Mouse (Mus musculus): Measurements from ENCODE around the gene Irx4. TPM values are rescaled to one million over a fixed set of nuclear protein-coding genes. Genes with fewer than 3 reads are reported as not detected.

Gene Irx4
- 10 to 100 TPM; 27.6 to 49.8 TPM for total RNA-seq (2021)

DNA sequence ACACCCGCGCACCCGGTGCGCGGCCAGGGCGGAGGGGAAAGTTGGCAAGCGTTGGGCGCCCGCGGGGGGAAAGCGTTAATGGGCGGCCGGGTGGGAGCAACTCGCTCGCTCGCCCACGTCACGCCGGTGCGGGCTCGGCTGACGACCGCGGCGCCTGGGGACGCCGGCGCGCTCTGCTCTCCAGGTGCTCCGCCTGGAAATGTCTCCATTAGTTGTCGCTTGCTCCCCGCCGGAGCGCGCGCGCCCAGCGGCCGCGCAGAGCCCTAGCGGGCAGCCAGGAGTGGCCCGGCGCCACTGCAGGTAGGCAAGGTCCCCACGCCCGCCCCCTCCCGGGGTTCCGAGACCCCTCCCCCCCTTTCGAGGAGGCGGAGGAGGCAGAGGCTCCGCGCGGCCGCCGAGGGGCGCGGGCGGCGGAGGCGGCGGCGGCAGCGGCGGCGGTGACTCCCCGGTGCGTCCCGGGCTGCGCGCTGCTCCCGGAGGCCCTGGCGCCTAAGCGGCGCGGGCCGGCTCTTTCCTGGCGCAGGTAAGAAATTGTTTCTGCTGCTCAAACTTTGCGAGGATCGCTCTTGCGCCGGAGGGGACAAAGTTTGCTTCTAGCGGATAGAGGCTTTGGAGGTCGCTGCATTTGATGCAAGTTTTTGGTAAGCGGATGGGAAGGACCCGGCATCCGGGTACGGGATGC is at the start of gene Irx4:
Gene Irx4, plus strand, starts transcription at position 126 of the 682 bp plus-strand sequence.
- DNase-seq: peak; percentile 27 to 55
- intact Hi-C loops (cut with DNase I): loop anchor here (5.0 kb wide), 2 partner anchors 52 to 93 kb away; no protein-coding TSS in a partner anchor

DNA sequence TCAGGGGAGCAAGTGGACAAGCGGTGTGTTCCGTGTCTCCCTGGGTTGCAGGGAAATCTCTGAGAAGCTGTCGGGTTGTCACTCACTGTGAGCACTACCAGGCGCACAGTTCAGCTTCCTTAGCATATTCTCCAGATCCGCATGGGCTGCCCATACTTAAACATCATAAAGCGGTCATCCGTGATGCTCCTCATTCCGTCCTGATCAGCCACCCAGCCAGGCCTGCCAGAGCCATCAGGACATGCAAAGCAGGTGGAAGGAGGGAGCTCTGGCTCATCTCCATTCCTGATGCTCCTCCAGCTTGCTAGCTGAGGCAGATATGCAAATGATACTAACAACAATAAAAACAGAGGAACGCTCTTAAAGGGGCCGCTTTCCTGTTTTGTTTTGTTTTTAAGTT is 46.0 kb upstream of the Irx4 start:
- intact Hi-C loops (cut with DNase I): no loop called here
- DNase-seq: no peak

DNA sequence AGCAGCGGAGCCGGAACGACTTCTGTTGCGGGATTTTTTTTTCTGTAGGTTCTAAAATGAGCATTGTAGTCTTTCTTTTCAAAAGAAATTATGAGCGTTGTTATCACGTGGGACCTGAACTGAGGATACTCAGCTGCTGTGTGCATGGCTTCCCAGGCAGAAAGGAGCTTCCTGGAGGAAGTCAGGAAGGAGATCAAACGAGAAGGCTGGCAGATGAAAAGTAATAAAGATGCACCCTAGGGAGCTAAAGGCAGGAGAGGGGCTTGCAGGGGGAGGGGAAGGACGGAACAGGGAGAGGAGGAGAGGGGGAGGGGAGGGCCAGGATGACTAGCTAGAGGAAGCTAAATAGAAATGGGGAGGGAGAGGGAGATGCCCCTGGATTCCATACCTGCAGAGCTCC is 23.8 kb upstream of the Irx4 start:
- intact Hi-C loops (cut with DNase I): no loop called here
- no peak for DNase-seq

DNA sequence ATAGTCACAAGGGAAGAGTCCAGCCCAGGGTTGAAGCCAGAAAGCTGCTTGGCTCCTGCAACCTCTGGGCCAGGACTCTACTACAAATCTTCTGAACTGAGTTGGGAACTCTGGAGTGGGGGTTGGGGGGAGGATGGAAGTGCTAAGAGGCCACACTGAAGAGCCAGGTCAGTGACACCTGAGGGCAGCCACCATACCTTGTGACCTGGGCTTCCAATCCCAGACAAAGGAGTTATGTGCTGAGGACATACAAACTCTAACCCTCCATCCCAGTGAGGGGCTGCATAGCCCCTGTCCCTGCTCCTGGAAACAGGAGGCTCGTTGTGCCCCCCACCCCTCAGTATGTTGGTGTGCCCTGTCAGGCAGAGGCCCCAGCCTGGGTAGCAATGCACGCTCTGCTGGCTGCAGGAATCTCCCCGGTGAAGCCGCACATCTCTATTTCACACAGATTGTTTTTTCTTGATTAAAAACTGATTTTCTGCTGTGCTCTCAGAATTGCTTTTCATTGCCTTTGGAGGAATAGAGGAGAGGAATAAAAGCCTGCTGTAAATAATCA is 21.0 kb upstream of the Irx4 start:
- DNase-seq: no peak
- intact Hi-C loops (cut with DNase I): no loop called here

DNA sequence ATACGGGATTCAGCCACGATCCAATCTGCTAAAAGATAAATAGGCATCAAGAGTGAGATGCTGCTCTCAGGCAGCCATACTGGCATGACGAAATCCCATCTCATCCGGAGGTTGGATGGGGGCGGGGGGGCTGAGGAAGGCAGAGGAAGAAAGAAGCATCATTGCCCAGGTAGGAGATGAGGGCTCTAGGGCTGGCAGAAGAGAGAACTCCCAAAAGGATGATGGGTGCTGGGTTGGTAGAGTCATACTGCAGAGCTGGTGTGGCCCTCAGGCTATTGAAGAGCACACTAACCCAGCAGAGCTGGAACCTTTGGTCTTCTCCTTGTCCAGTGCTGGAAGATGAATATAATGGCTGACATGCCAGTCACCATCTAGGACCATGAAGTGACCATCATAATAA is 17.7 kb upstream of the Irx4 start:
- no peak for DNase-seq
- intact Hi-C loops (cut with DNase I): no loop called here

DNA sequence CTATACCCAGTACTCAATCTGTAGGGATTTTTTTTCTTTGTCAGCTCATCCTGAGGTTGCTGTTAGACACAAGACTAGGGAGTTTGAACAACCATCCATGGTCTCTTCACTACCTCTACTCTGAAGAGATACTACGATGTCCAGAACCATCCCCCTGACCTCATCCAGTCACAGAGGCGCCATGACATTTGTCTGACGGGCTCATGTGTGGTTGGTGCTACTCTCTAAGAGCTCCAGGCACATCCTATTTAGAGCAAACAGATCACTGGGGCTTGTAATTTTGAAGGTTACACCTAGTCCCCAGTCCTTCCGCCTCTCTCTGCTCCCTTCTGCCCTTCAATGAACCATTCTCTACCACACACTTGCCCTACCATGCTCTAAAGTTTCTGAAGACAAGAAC is 13.3 kb upstream of the Irx4 start:
- no peak for DNase-seq
- intact Hi-C loops (cut with DNase I): no loop called here

DNA sequence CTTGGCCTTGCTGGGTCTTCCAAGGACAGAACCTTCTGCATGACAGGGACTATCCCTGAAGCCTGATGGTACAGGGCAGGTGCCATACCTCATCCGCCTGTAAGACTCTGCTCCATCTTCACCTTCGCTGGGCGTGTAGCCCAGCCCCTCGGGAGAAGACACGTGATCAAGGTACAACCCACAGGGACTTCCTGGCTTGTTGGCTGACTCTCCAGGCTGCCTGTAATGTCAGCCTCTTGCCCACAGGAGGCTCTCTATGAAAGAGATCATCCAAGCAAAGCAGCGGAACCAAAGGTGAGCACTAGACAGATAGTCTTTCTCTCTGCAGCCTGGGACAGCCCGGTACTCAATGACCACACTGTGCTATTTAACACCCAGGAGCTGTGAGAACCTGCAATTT is 9.1 kb upstream of the Irx4 start:
- no peak for DNase-seq
- intact Hi-C loops (cut with DNase I): no loop called here

DNA sequence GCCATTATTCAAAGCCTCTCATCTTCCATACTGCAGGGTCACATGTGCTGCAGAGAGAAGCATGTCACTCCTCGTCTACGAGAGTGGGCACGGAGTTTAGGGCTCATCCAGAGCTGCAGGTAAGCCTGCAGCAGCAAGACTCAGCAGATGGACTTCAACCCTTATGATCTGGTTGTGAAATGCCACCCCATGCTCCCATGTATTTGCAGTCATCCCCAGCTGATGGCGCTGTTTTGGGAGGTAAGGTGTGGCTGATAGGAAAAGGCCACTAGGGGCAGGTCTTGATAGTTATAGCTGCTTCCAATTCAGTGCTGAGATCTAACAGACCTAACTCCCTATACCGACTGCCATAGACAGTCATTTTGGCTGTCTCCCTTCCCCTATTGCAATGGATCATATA is 8.3 kb upstream of the Irx4 start:
- DNase-seq: no peak
- intact Hi-C loops (cut with DNase I): no loop called here

DNA sequence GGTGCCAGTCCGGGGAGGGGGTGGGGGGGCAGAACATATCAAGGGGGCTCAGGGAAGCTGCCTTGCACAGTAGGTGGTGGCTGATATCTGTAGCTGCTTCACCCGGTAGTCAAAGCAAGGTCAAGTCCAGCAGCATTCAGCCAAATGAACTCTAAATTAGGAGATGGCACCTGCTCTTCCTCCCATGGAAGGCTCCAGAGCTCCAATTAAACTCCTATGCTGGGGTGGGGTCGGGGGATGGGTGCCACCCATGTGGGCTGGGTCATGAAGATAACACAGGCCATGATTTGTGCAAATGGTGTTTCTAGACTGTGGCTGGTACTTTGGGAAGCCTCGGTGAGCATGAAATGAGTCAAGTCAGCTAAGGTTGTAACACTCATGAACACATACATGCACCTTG is 1.9 kb upstream of the Irx4 start:
- intact Hi-C loops (cut with DNase I): no loop called here

DNA sequence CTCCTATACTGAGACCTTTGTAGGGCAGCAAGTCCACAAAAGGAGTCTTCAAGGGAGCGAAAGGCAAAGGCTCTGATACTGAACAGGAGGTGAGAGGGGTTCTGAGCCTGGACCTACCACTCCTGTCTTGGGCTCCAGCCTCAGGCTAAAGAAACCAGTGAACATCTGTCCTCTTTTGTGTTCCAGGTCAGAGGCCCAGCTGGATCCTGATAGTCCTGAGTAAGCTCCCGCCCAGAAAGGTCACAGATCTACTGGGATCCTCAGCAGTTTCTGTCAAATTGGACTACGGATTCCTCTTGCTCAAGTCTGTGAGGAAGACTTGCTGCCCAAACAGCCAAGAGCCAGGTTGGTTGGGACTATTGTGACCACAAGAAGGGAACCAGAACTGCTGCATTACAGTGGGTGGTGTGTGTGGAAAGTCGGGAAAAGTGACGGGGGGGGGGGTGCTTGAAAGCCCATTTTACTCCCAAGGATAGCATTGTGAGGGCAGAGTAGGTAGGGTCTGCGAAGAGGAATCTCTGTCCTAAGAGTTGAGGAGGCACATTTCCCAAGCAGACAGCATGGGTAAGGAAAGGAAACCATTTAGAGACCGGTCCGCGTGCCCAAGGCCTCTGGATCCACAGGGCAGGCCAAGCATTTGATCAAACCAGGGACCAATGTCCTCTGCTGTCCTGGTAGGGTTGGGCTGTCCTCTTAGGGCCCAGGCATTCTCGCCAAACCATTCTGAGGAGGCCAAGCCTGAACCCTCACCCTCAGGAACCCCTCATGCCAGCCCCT is 514 bp upstream of the Irx4 start:
- peak; percentile 22 to 62 for DNase-seq
- intact Hi-C loops (cut with DNase I): loop anchor here (5.0 kb wide), 2 partner anchors 53 to 92 kb away; no protein-coding TSS in a partner anchor

More for the DNA sequence above, 1.9 kb upstream of the Irx4 start:
- peak in 1 of 2 experiments; percentile 40 for DNase-seq

DNA sequence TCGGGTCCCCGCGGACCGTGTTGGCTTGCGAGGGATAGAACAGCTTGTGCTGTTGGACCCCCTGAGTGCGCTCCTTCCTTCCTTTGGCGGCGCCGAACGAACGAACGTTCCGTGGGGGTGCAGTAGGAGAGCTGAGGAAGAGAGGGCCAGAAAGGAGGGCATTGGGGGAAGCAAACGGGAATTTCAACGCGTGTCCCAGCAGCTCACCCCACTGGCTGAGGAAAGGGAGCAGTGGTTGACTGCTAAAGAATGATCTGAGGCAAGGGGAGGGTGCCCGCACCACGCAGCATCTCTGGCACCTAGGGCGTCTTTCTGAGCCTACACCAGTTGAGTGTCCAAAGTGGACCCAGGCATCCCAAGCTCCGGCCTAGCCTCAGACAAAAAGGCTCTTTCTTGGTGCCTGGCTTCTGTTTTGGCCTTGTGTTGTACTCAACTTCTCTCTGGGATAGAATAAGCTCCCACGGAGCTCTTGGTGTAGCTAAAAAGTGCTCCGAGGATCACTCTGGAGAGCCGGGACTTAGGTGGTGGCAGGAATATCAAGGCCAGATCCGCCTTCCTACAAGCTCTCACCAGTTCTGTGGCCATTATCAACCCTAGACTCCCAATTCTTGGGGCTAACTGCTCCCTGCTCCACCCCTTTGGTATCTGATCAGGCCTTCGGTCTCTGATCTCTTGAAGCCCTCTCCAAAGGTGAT is 904 bp downstream of the Irx4 start:
- intact Hi-C loops (cut with DNase I): loop anchor here (5.0 kb wide), 2 partner anchors 51 to 94 kb away; no protein-coding TSS in a partner anchor
- peak; percentile 35 to 36 for DNase-seq

DNA sequence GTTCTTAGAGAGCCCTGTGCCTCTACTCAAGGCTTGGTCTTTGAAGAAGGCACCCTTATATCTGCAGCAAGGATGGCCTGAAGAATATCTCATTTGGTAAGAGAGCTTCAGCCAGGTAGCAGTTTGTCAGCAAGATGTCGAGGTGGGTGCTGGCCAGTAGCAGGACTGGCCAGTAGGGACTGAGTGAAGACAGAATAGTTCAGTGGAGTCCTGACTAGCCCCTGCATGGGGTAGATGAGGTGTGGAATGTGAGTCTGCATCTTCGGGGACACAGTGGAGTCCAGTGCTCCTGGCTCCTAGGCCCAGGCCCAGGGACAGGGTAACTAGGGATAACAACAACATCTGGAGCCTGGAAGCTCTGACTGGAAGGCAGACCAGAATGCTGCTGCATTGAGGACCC is 1.6 kb downstream of the Irx4 start:
- intact Hi-C loops (cut with DNase I): loop anchor here (5.0 kb wide), 2 partner anchors 50 to 95 kb away; no protein-coding TSS in a partner anchor
- peak; percentile 27 to 36 for DNase-seq

DNA sequence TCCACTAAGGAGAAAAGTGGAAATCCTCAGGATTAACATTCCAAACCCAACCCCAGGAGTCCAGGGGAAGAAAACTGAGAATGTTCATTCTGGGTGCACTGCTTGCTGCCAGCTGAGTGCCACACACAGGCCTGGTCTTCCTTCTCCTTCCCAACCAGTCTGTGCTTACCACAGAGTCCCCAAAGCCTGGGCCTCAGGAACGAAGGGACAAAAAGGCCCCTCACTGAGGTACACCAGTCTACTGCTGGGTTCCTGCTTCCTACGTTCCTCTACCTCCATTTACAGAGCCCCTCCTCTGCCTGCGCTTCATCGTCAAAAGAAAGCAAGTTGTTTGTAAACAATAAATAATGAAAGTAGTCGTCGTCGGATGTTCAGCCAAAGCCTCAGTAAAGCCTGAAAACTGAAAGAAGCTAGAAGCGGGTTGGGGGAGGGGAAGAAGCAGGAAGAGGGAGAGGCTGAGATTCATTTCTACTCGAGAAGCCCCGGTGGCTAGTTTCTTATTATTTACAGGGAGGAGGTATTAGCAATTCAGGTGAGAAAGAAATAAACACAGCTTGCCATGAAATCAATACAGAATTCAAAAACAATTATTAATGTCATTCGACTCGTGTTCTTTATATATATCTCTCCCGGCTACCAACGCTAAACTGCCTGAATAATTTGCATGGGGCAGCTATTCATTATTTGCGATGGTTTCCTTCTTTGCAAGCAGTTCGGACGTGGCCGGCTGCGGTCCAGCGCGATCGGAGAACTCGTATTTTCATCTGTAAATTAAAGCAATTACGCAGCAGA is 2.3 kb downstream of the Irx4 start:
- no peak for DNase-seq
- intact Hi-C loops (cut with DNase I): loop anchor here (5.0 kb wide), 2 partner anchors 50 to 95 kb away; no protein-coding TSS in a partner anchor

DNA sequence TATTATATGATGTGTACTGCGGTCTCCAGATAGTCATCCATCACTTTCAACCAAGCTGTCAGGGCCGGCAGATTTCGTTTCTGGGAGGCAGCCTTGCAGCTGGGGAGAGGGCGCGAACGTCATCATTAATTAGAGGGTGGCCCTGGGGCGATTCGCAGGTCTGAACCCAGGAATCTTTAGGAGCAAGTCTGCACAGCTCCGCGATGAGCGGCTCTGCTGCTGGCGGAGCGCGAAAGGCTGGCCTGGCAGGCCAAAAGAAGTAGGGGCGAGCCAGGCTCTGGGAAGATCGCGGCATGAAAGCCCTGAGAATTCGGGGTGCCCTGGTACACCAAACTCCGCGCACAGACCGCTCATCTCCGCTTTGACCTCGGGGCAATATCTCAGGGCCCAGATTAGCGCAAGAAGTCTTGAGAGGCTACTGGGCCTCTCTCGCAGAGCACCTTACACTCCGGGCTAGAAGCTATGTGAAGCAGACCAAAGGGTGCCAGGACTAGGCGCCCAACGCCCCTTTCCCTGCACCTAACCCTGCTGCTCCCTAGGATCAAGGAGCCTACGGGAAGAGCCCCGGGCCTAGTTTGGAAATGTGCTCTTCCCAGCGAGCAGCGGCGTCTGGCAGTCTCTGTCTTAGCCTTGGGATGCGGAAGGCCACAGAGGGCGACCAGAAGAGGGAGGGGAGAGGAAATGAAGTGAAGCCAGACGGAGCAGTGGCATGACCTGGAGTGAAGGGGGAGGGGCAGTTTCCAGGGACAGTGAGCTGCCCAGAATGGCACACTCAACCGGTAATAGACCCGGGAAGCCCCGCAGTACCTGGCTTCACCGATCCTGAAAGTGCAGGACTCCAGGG is 3.1 kb downstream of the Irx4 start:
- peak; percentile 73 to 76 for DNase-seq
- intact Hi-C loops (cut with DNase I): loop anchor here (5.0 kb wide), 2 partner anchors 49 to 96 kb away; no protein-coding TSS in a partner anchor

DNA sequence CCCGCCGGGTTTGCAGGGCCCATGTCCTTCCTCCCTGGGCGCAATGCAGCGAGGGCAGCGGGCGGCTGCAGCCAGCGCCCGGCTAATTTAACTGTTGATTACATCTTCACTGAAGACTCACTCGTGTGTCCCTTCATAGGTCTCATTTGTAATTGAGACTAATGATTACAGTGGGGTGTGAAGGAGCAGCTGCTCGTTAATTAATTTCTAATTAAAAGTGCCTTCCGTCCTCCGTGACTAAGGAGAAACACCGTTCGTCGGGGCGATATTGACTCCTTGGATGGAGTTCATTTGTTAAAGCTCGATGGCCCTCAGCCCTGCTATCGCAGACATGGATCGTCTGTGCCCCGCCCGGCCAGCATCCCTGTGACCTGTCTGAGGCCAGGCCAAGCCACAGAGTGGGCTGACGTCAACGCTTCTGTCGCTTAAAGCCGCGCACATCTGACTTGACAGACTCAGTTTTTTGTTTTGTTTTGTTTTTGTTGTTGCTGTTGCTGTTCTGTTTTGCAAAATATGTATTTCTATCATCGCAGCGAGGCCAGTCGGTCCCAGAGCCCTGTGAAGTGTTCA is 4.0 kb downstream of the Irx4 start:
- peak; percentile 40 to 62 for DNase-seq

DNA sequence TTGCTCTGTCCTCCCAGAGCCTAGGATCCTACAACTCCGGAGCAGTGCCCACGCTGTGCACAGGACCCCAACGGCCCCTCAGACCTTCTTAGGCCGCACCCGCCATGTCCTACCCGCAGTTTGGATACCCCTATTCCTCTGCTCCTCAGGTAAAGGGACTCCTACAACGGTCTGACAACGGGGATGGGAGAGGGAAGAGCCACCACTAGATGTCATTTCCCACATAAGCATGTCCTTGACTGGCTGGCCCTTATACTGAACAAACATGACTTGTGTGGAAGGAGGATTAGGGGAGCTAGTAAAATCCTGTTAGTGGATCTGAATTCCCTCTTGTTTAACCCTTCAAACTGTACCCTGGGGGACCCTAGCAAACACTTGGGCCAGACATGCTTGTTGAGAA is 4.6 kb downstream of the Irx4 start:
- no peak for DNase-seq
- intact Hi-C loops (cut with DNase I): loop anchor here (5.0 kb wide), 2 partner anchors 47 to 98 kb away; no protein-coding TSS in a partner anchor

More for the DNA sequence above, 4.0 kb downstream of the Irx4 start:
- intact Hi-C loops (cut with DNase I): loop anchor here (5.0 kb wide), 2 partner anchors 48 to 97 kb away; no protein-coding TSS in a partner anchor

DNA sequence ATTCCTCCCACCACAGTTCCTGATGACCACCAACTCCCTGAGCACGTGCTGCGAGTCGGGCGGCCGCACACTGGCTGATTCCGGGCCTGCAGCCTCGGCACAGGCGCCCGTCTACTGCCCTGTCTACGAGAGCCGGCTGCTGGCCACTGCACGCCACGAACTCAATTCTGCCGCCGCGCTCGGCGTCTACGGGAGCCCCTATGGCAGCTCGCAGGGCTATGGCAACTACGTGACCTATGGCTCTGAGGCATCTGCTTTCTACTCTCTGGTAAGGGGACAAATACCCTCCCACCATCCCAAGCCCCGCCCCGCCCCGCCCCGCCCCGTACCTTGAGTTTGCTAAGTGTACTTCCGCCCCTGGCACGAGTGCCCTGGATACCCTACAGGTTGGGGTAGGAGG is 5.2 kb downstream of the Irx4 start:
- intact Hi-C loops (cut with DNase I): no loop called here
- DNase-seq: peak in 1 of 2 experiments; percentile 49

DNA sequence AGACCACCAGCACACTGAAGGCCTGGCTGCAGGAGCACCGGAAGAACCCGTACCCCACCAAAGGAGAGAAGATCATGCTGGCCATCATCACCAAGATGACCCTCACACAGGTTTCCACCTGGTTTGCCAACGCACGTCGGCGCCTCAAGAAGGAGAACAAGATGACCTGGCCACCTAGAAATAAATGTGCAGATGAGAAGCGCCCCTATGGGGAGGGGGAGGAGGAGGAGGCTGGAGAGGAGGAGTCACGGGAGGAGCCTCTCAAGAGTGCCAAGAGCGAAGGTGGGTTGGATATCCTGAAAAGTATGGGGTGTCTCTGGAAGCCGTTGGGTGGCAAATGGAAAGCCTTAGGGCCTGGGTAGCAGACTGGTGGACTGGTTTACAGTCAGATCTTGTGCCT is 7.3 kb downstream of the Irx4 start:
- no peak for DNase-seq
- intact Hi-C loops (cut with DNase I): no loop called here

DNA sequence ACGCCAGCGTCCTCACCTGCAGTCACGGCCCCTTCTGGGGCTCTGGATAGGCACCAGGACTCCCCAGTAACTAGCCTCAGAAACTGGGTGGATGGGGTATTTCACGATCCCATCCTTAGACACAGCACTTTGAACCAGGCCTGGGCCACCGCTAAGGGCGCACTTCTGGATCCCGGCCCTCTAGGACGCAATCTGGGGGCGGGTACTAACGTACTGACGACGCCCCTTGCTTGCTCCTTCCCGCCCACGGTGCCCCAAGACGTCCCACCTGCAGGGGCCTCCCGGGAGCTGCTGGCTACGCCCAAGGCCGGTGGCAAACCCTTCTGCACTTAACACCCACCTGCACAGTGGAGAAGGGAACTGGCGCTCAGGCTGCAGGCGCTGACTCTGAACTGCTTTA is 8.4 kb downstream of the Irx4 start:
- intact Hi-C loops (cut with DNase I): no loop called here
- DNase-seq: no peak

Measured in heart, postnatal 10 days (tissue).